Mouse (Mus musculus) liver, embryonic 14.5 days (tissue): Measurements from ENCODE around the gene Cphx3.
"Not testable (repeated sequence)": the region's sequence is repeated elsewhere in the genome, so short reads cannot be mapped to it uniquely, and the experiment has no call there.

Experiments
- CTCF ChIP-seq: IDR thresholded peaks from 2 replicates; pipeline ENCODE4 v1.5.1; 2016; ENCODE audit warnings: antibody characterized with exemption, low read depth, control low read depth
- EP300 ChIP-seq: IDR thresholded peaks from 2 replicates; pipeline ENCODE4 v1.6.1; 2016; ENCODE audit warnings: antibody characterized with exemption, low read depth

GRCm38 (mm10) chr14:26042611-26043010 is 39.5 kb upstream of the Cphx3 start, which contains the start of gene Gm9780:
- not testable (repeated sequence) for TF ChIP-seq EP300, CTCF
